Mouse (Mus musculus): ENCODE measurements around the gene Hsd17b11. TPM values are rescaled to one million over a fixed set of nuclear protein-coding genes. Genes with fewer than 3 reads are reported as not detected.
"Not testable (repeated sequence)": the region's sequence is repeated elsewhere in the genome, so short reads cannot be mapped to it uniquely, and the experiment has no call there.

The Hsd17b11 gene
- total and polyA plus RNA-seq, 2 experiments from 2014 or later, result 4.7 to 16.4 TPM

- no peak for TF ChIP-seq CTCF (IDR thresholded peaks at IDR 0.05)
- Histone ChIP-seq H3K9ac (replicated peaks; ENCODE audit: low read length, poor library complexity, severe bottlenecking) (no peak overlapping the region), H3K36me3 (ENCODE audit: insufficient read depth, low read length) (no peaks in the 10 kb centered on the region), H3K27me3 (ENCODE audit: insufficient read depth, low read length) (no peaks in the 10 kb centered on the region), H3K4me3 (ENCODE audit: low read depth, low read length) (no peak overlapping the region), H3K4me2 (ENCODE audit: low read depth, low read length, poor library complexity, severe bottlenecking) (no peak overlapping the region), H3K27ac (ENCODE audit: low read depth, low read length) (no peak overlapping the region), H3K9me3 (ENCODE audit: low read length) (no peaks in the 10 kb centered on the region), H3K4me1 (ENCODE audit: insufficient read depth, low read length) (no peaks in the 10 kb centered on the region)
- ATAC-seq (ENCODE audit: low FRiP score) (no peak), DNase-seq (ENCODE audit: low spot score) (no peak)
- WGBS, result 75% methylated on average over 19 of the region's 19 CpGs
Observed at GRCm38 (mm10) chr5:103972379-103972778, 49.3 kb downstream of the Hsd17b11 start.

- TF ChIP-seq CTCF (IDR thresholded peaks at IDR 0.05), result no peak
- 72% methylated on average over 5 of the region's 5 CpGs for WGBS
Observed at GRCm38 (mm10) chr5:103971051-103971450, 50.7 kb downstream of the Hsd17b11 start.

GRCm38 (mm10) chr5:103962935-103963429 is 58.7 kb downstream of the Hsd17b11 start:
- no peak for TF ChIP-seq CTCF (IDR thresholded peaks at IDR 0.05)
- no peak for DNase-seq (ENCODE audit: low spot score)
- Histone ChIP-seq H3K27me3 (ENCODE audit: insufficient read depth, low read length) (no peaks in the 10 kb centered on the region), H3K4me2 (ENCODE audit: low read depth, low read length, poor library complexity, severe bottlenecking) (no peak overlapping the region), H3K9ac (replicated peaks; ENCODE audit: low read length, poor library complexity, severe bottlenecking) (no peak overlapping the region), H3K36me3 (ENCODE audit: insufficient read depth, low read length) (no peaks in the 10 kb centered on the region), H3K27ac (ENCODE audit: low read depth, low read length) (no peak overlapping the region), H3K4me1 (ENCODE audit: insufficient read depth, low read length) (no peaks in the 10 kb centered on the region), H3K4me3 (ENCODE audit: low read depth, low read length) (no peak overlapping the region), H3K9me3 (ENCODE audit: low read length) (no peaks in the 10 kb centered on the region)
- WGBS, result 76% methylated on average over 1 of the region's 1 CpGs
- no peak for ATAC-seq (ENCODE audit: low FRiP score)

More at GRCm38 (mm10) chr5:103971051-103971450, 50.7 kb downstream of the Hsd17b11 start:
- ATAC-seq (ENCODE audit: low FRiP score) (no peak), DNase-seq (ENCODE audit: low spot score) (no peak)
- H3K27ac ChIP-seq (ENCODE audit: low read depth, low read length), result no peak overlapping the region
- no peaks in the 10 kb centered on the region for H3K9me3 ChIP-seq (ENCODE audit: low read length)
- H3K4me1 ChIP-seq (ENCODE audit: insufficient read depth, low read length), result no peaks in the 10 kb centered on the region
- no peak overlapping the region for H3K9ac ChIP-seq (replicated peaks; ENCODE audit: low read length, poor library complexity, severe bottlenecking)
- H3K4me2 ChIP-seq (ENCODE audit: low read depth, low read length, poor library complexity, severe bottlenecking), result no peak overlapping the region
- no peaks in the 10 kb centered on the region for H3K27me3 ChIP-seq (ENCODE audit: insufficient read depth, low read length)
- no peak overlapping the region for H3K4me3 ChIP-seq (ENCODE audit: low read depth, low read length)
- no peaks in the 10 kb centered on the region for H3K36me3 ChIP-seq (ENCODE audit: insufficient read depth, low read length)

- 82% methylated on average over 5 of the region's 5 CpGs for WGBS
- Histone ChIP-seq H3K4me1 (ENCODE audit: insufficient read depth, low read length) (no peaks in the 10 kb centered on the region), H3K4me2 (ENCODE audit: low read depth, low read length, poor library complexity, severe bottlenecking) (no peak overlapping the region), H3K4me3 (ENCODE audit: low read depth, low read length) (no peak overlapping the region), H3K27ac (ENCODE audit: low read depth, low read length) (no peak overlapping the region), H3K9me3 (ENCODE audit: low read length) (no peaks in the 10 kb centered on the region), H3K36me3 (ENCODE audit: insufficient read depth, low read length) (no peaks in the 10 kb centered on the region), H3K27me3 (ENCODE audit: insufficient read depth, low read length) (no peaks in the 10 kb centered on the region), H3K9ac (replicated peaks; ENCODE audit: low read length, poor library complexity, severe bottlenecking) (no peak overlapping the region)
- TF ChIP-seq CTCF (IDR thresholded peaks at IDR 0.05), result no peak
- ATAC-seq (ENCODE audit: low FRiP score) (no peak), DNase-seq (ENCODE audit: low spot score) (peak; percentile 35)
Observed at GRCm38 (mm10) chr5:103954638-103955037, 67.1 kb downstream of the Hsd17b11 start.

GRCm38 (mm10) chr5:103953135-103954083 is 68.3 kb downstream of the Hsd17b11 start:
- no peak for ATAC-seq (ENCODE audit: low FRiP score)
- H3K4me2 ChIP-seq (ENCODE audit: low read depth, low read length, poor library complexity, severe bottlenecking), result no peak overlapping the region

GRCm38 (mm10) chr5:103950138-103950537 is 71.6 kb downstream of the Hsd17b11 start:
- H3K4me2 ChIP-seq (ENCODE audit: low read depth, low read length, poor library complexity, severe bottlenecking); H3K27ac ChIP-seq (ENCODE audit: low read depth, low read length); H3K9me3 ChIP-seq (ENCODE audit: low read length); H3K27me3 ChIP-seq (ENCODE audit: insufficient read depth, low read length); DNase-seq (ENCODE audit: low spot score); H3K9ac ChIP-seq (replicated peaks; ENCODE audit: low read length, poor library complexity, severe bottlenecking); H3K4me3 ChIP-seq (ENCODE audit: low read depth, low read length); ATAC-seq (ENCODE audit: low FRiP score); H3K36me3 ChIP-seq (ENCODE audit: insufficient read depth, low read length); H3K4me1 ChIP-seq (ENCODE audit: insufficient read depth, low read length): not testable (repeated sequence)
- 94% methylated on average over 15 of the region's 15 CpGs for WGBS

More at GRCm38 (mm10) chr5:103953135-103954083, 68.3 kb downstream of the Hsd17b11 start:
- H3K36me3 ChIP-seq (ENCODE audit: insufficient read depth, low read length), result no peaks in the 10 kb centered on the region
- no peak overlapping the region for H3K27ac ChIP-seq (ENCODE audit: low read depth, low read length)
- H3K9me3 ChIP-seq (ENCODE audit: low read length), result no peaks in the 10 kb centered on the region
- no peak for TF ChIP-seq CTCF (IDR thresholded peaks at IDR 0.05)
- DNase-seq (ENCODE audit: low spot score), result peak; percentile 50
- H3K9ac ChIP-seq (replicated peaks; ENCODE audit: low read length, poor library complexity, severe bottlenecking), result no peak overlapping the region
- H3K27me3 ChIP-seq (ENCODE audit: insufficient read depth, low read length), result no peaks in the 10 kb centered on the region
- no peaks in the 10 kb centered on the region for H3K4me1 ChIP-seq (ENCODE audit: insufficient read depth, low read length)
- H3K4me3 ChIP-seq (ENCODE audit: low read depth, low read length), result no peak overlapping the region
- WGBS, result 68% methylated on average over 10 of the region's 10 CpGs
